Mouse (Mus musculus) gastrocnemius, postnatal 14 days (tissue): Measurements from ENCODE around the gene Rapgef2. TPM values are rescaled to one million over a fixed set of nuclear protein-coding genes. Genes with fewer than 3 reads are reported as not detected.

Experiments
- DNase-seq: peaks from one replicate; pipeline ENCODE4 v3.0.0; 2021; ENCODE audit warnings: mixed read lengths
- intact Hi-C: fragments of 180-260 bp; cut with DNase I; formaldehyde crosslinking; loops from one replicate; pipeline ENCODE4 v1.15.1; 2025; ENCODE audit warnings: low total_unique reads
- total RNA-seq, 2 experiments: library from RNA; stranded (reverse); gene quantifications; 2 replicates each; pipeline ENCODE4 v1.2.3; 2021

Gene Rapgef2
- total RNA-seq, 2 experiments from 2014 or later: 20.5 to 21.0 TPM

DNA sequence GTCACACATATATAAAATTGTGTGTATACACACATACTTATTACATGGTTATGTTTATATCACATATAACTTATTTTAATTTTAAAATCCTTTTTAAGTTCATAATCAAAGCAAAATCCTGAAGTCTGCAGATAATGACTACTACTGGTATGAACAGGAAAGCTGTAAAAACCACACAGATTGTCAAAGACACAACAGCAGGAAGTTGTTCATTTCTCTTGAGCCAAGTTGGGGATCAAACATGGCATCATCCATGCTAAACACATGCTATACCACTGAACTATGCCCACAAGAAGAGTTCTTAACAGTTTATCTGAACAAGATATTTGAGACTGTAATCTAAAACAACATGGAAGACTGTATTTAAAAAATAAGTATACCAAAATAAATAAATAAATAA, 147.7 kb downstream of the Rapgef2 start:
- DNase-seq: no peak
- intact Hi-C loops: no loop called here

DNA sequence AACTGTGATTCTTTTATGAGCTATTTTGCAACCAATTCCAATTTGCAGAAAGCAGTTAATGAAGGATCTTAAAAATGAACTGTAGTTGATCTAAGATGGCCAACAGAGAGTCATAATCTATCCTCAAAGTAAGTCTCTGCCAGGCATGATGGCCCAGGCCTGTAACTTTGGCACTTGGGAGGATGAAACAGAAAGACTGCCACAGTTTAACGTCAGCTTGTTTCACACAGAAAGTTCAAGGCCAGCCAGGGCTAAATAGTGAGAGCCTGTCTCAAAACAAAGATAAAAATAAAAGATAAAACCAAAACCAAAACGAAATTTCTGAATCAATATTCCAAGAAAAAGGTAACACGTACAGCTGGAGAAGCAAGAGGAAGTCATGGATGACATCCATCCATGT, 155.3 kb downstream of the Rapgef2 start:
- intact Hi-C loops: no loop called here
- DNase-seq: no peak

DNA sequence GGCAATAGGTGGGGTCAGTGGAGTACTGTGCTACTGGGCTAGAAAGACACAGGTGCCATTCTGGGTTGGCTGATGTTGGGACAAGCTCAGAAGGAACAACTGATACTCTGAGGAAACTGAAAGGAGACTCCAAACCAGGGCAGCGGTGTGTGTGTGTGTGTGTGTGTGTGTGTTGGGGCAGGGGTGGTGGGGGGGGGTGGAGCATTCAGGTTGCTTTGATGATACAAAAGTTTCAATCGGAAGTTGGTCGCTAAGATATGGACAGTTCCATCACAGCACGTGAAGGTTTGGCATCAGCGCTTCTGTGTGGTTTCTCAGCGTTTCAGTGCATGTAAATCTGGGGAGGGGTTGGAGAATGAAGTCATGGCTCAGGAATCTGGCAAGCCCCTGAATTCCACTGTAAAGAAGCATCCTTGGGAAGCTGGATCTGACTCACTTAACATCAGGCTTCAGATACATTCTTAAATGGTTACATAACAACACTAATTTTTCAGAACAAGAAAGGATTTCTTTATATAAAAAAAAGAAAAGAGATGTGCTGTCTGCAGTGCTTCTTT, 157.2 kb downstream of the Rapgef2 start:
- intact Hi-C loops: no loop called here
- DNase-seq: no peak

GRCm38 (mm10) chr3:79127797-79128196, 158.5 kb downstream of the Rapgef2 start:
- intact Hi-C loops: no loop called here

GRCm38 (mm10) chr3:79126857-79127256, 159.5 kb downstream of the Rapgef2 start:
- intact Hi-C loops: no loop called here
- DNase-seq: no peak

More at GRCm38 (mm10) chr3:79127797-79128196, 158.5 kb downstream of the Rapgef2 start:
- DNase-seq: no peak

DNA sequence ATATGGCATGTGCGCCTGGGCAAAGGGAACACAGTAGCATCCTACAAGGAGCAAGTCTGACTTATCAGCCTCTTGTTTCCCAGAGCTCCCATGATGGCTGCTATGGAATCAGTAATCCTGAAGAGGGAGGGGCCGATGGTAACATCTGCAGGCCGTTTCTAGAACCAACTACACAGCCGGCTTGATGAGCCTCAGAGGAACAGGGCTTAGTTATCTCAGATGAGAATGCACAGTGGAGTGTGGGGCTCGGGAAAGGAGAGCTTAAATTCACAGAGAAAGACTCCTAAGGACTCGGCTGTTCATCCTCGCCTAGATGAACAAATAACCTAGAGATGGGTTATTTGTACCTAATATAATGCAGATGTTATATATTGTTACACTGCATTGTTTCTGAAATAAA, 164.9 kb downstream of the Rapgef2 start:
- no peak for DNase-seq
- intact Hi-C loops: no loop called here

- DNase-seq: no peak
- intact Hi-C loops: no loop called here
These were observed 166.3 kb downstream of the Rapgef2 start for GRCm38 (mm10) chr3:79119983-79120382.

GRCm38 (mm10) chr3:79110153-79110552, 176.2 kb downstream of the Rapgef2 start:
- intact Hi-C loops: no loop called here

DNA sequence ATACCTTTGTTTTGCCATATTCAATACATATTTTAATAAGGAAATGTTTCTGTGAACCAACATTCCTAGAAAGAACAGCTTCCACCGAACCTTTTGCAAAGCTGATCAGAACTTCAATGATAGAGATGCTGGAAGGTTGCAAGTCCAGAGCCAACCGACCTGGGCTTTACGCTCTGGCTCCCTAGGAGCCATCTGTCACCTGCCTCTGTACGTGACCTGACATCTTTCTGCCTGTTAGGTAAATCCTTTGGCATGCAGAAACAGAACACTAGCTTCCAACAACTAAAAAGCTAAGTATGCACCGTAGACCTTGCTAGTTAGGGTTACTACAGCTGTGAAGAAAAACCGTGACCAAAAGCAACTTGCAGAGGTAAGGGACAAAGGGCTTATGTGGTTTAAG, 178.1 kb downstream of the Rapgef2 start:
- intact Hi-C loops: loop anchor here (10.0 kb wide), 1 partner anchor 67 kb away; no protein-coding TSS in a partner anchor
- no peak for DNase-seq

More at GRCm38 (mm10) chr3:79110153-79110552, 176.2 kb downstream of the Rapgef2 start:
- DNase-seq: no peak

GRCm38 (mm10) chr3:79106360-79106759, 180.0 kb downstream of the Rapgef2 start:
- intact Hi-C loops: loop anchor here (10.0 kb wide), 1 partner anchor 68 kb away; no protein-coding TSS in a partner anchor
- DNase-seq: no peak

DNA sequence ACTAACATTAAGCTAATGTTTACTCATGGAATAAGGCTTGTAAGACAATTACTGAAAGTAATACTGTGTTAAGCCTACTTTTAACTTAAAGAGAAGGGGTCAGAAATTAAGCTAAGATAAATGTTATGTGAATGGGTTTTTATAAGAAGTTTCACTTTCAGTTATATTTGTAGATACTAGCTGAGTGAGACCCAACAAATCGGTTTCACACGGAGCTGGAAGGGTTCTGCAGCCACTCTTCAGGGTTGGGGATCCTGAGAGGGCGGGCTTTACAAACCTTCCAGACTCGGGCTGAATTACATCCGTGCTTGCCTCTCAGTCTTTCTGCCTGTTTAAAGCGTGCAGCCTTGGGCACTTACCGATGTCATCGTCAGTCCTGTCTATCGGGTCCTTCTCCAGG, 182.7 kb downstream of the Rapgef2 start:
- no peak for DNase-seq
- intact Hi-C loops: loop anchor here (10.0 kb wide), 1 partner anchor 71 kb away; no protein-coding TSS in a partner anchor

GRCm38 (mm10) chr3:79101737-79102136, 184.6 kb downstream of the Rapgef2 start:
- no peak for DNase-seq
- intact Hi-C loops: loop anchor here (10.0 kb wide), 1 partner anchor 73 kb away; no protein-coding TSS in a partner anchor

DNA sequence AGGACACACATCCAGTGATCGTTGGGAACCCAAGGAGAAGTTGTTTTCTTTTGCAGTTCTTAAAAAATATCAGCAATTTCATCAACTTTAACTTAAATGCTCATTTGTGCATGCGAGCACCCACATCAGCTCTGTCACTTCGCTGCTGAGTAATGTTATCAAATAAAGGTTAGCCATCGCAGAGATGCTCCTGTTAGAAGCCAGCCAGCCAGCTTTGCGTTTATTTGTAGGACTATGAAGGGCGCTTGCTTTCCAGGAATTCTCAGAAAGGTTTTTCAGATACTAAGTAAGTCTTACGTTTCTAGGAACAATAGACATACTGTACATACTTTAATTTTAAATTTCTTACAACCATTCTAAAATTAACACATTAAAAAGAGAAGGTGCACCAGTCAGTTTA, 185.5 kb downstream of the Rapgef2 start:
- intact Hi-C loops: loop anchor here (10.0 kb wide), 1 partner anchor 74 kb away; no protein-coding TSS in a partner anchor
- DNase-seq: no peak

DNA sequence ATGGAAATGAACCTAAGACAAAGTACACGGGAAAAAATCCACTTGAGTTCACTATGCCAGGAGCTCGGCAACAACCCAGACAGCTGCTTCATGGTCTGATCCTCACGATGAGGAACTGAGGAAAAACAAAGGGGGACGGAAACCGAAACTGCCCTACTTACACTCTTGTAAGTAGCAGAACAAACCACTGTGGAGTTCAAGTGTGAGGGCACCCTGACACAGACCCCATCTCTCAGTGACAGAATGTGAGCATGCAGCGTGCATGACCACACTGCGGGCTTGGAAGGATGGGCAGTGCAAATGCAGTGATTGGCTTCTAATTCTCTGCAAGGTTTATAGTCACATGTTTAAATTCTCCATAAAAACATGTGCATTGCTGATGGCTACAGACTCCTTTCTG, 197.2 kb downstream of the Rapgef2 start:
- intact Hi-C loops: no loop called here
- no peak for DNase-seq

DNA sequence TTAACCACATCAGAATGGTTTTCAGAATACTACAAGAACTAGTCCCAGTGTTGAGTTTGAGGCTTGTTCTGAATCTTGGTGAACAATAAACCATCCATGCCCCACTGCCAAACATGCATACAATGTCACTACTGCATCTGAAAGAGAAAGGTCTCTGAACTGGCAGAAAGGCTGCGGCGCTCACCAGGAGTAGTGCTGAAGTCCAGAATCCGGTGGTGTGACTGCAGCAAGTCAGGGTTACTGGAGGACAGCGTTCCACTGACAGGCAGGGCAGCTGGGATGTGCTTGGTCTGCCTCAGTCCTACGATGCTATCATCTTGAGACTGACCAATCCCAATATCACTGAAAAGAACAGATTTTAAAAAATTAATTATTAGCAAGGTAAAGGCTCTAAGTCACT, 197.9 kb downstream of the Rapgef2 start:
- intact Hi-C loops: no loop called here
- no peak for DNase-seq

GRCm38 (mm10) chr3:79086282-79086681, 200.0 kb downstream of the Rapgef2 start:
- no peak for DNase-seq
- intact Hi-C loops: loop anchor here (2.0 kb wide), 1 partner anchor 13 kb away; no protein-coding TSS in a partner anchor

- no peak for DNase-seq
- intact Hi-C loops: no loop called here
These were observed 202.4 kb downstream of the Rapgef2 start for GRCm38 (mm10) chr3:79083881-79084280.

- intact Hi-C loops: no loop called here
These were observed 203.3 kb downstream of the Rapgef2 start for GRCm38 (mm10) chr3:79083030-79083429.

GRCm38 (mm10) chr3:79079076-79079475, 207.2 kb downstream of the Rapgef2 start:
- intact Hi-C loops: no loop called here

More at GRCm38 (mm10) chr3:79083030-79083429, 203.3 kb downstream of the Rapgef2 start:
- DNase-seq: no peak

DNA sequence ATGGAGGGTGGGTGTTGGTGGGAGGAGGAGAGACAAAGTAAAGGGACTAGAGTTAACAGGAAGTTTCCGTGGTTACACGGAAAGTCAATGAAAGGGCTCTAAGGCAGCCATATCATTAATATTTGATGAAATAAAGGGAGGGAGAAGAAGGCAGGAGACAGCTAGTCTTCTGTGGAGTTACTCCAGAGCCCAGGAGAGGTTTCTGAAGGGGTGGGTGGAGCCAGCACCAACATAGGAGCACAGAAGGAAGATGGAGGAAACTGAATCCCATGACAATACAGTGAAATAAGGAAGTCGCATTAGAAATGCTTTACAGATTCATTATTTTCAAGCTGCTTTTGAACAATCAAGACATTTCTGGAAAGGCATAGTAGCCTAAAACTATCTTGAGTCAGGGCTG, 211.3 kb downstream of the Rapgef2 start:
- intact Hi-C loops: no loop called here
- no peak for DNase-seq

More at GRCm38 (mm10) chr3:79079076-79079475, 207.2 kb downstream of the Rapgef2 start:
- DNase-seq: no peak

DNA sequence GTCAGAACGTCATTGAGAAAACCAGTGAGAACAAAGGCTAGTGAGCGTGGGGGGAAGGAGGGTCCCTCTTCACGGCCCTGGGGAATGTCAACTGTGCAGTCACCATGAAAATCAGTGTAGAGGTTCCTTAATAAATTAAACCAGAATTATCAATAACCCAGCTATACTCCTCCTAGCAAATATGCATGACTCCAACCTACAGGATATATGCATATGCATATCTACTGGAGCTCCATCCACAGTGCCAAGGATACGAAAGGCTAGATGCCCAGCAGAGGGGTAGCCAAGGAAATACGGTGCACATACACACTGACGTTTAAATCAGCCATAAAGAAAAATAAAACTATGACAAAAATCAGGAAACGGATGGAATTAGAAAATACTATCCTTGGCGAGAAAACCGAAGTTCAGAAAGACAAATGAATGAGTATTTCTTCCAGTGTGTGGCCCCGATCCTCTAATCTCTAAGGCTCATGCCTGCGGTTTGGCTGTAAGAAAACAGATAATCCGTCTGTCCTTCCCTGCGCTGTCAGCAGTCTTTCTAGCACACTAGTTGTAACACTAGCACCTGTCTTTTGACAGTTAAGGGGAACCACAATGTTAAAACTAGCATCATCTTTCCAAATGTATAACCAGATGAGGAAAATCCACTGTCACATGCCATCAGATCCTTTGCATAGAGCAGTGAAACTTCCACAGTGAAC, 212.6 kb downstream of the Rapgef2 start:
- DNase-seq: no peak
- intact Hi-C loops: loop anchor here (2.0 kb wide), 1 partner anchor 13 kb away; no protein-coding TSS in a partner anchor
